Mouse (Mus musculus) gastrocnemius, adult 2 months (tissue): ENCODE results near the gene Ssh2. TPM values are rescaled to one million over a fixed set of nuclear protein-coding genes. Genes with fewer than 3 reads are reported as not detected.
A peak's percentile ranks its signal among the peaks of the same experiment; 100 is the strongest.
"Not testable (repeated sequence)": the region's sequence is repeated elsewhere in the genome, so short reads cannot be mapped to it uniquely, and the experiment has no call there.

ENCODE experiments used
- DNase-seq: peaks from one replicate; pipeline ENCODE4 v3.0.0; 2022
- H3K27ac ChIP-seq: fragments of 200-600 bp; 2 replicates; pipeline ENCODE4 v1.8.1; 2022; ENCODE audit warnings: mild to moderate bottlenecking
- H3K4me3 ChIP-seq: fragments of 200-600 bp; 2 replicates; pipeline ENCODE4 v1.8.1; 2022; ENCODE audit warnings: mild to moderate bottlenecking, moderate library complexity
- CTCF ChIP-seq: fragments of 200-600 bp; IDR thresholded peaks from 2 replicates; pipeline ENCODE4 v1.8.1; 2022; ENCODE audit warnings: antibody characterized with exemption, mild to moderate bottlenecking, moderate library complexity
- intact Hi-C: fragments of 180-260 bp; cut with DNase I; formaldehyde crosslinking; loops from one replicate; pipeline ENCODE4 v1.15.1; 2025
- total RNA-seq, 2 experiments: library from RNA; stranded (reverse); gene quantifications; 2 replicates each; pipeline ENCODE4 v1.2.3; 2021

The Ssh2 gene
- total RNA-seq, 2 experiments from 2014 or later = 40.3 to 55.3 TPM

GRCm38 (mm10) chr11:77240466-77241246, 24.6 kb downstream of the Ssh2 start:
- intact Hi-C loops = no loop called here
- Histone ChIP-seq H3K27ac (no peak overlapping the region), H3K4me3 (no peak overlapping the region)
- DNase-seq = no peak
- no peak for TF ChIP-seq CTCF

- intact Hi-C loops = no loop called here
- Histone ChIP-seq H3K4me3 (no peak overlapping the region), H3K27ac (no peak overlapping the region)
- TF ChIP-seq CTCF = no peak
- DNase-seq = no peak
Observed at GRCm38 (mm10) chr11:77242912-77243311, 26.8 kb downstream of the Ssh2 start.

GRCm38 (mm10) chr11:77252826-77253225, 36.7 kb downstream of the Ssh2 start:
- intact Hi-C loops = no loop called here
- no peak for DNase-seq
- TF ChIP-seq CTCF = no peak
- Histone ChIP-seq H3K4me3 (no peak overlapping the region), H3K27ac (peak overlapping the region; percentile 67)

GRCm38 (mm10) chr11:77259441-77259840, 43.4 kb downstream of the Ssh2 start:
- intact Hi-C loops = no loop called here
- no peak for TF ChIP-seq CTCF
- Histone ChIP-seq H3K27ac (peak overlapping the region; percentile 83), H3K4me3 (no peak overlapping the region)
- no peak for DNase-seq

GRCm38 (mm10) chr11:77267401-77267800, 51.3 kb downstream of the Ssh2 start:
- intact Hi-C loops = no loop called here
- no peak overlapping the region for H3K27ac ChIP-seq
- DNase-seq = no peak

GRCm38 (mm10) chr11:77276000-77276399, 59.9 kb downstream of the Ssh2 start:
- no peak for DNase-seq
- no peak for TF ChIP-seq CTCF
- Histone ChIP-seq H3K4me3 (no peak overlapping the region), H3K27ac (no peak overlapping the region)
- intact Hi-C loops = no loop called here

More at GRCm38 (mm10) chr11:77267401-77267800, 51.3 kb downstream of the Ssh2 start:
- TF ChIP-seq CTCF = no peak
- no peak overlapping the region for H3K4me3 ChIP-seq

- H3K4me3 ChIP-seq, H3K27ac ChIP-seq, DNase-seq, intact Hi-C loops: not testable (repeated sequence)
Observed at GRCm38 (mm10) chr11:77278538-77278937, 62.5 kb downstream of the Ssh2 start.

GRCm38 (mm10) chr11:77280219-77280618, 64.1 kb downstream of the Ssh2 start:
- H3K4me3 ChIP-seq = no peak overlapping the region
- intact Hi-C loops = no loop called here
- H3K27ac ChIP-seq = no peak overlapping the region
- no peak for TF ChIP-seq CTCF
- DNase-seq = no peak

- no peak overlapping the region for H3K4me3 ChIP-seq
- intact Hi-C loops = no loop called here
- no peak for DNase-seq
- no peak overlapping the region for H3K27ac ChIP-seq
- no peak for TF ChIP-seq CTCF
Observed at GRCm38 (mm10) chr11:77291447-77291846, 75.4 kb downstream of the Ssh2 start.

GRCm38 (mm10) chr11:77293673-77294072, 77.6 kb downstream of the Ssh2 start:
- H3K4me3 ChIP-seq, H3K27ac ChIP-seq, DNase-seq, intact Hi-C loops: not testable (repeated sequence)

- no peak for TF ChIP-seq CTCF
- Histone ChIP-seq H3K27ac (no peak overlapping the region), H3K4me3 (no peak overlapping the region)
- no peak for DNase-seq
- intact Hi-C loops = no loop called here
Observed at GRCm38 (mm10) chr11:77297246-77297645, 81.2 kb downstream of the Ssh2 start.

GRCm38 (mm10) chr11:77307205-77307604, 91.1 kb downstream of the Ssh2 start:
- Histone ChIP-seq H3K4me3 (no peak overlapping the region), H3K27ac (no peak overlapping the region)
- no peak for TF ChIP-seq CTCF
- intact Hi-C loops = no loop called here
- no peak for DNase-seq

- intact Hi-C loops = loop anchor here (1.0 kb wide), 2 partner anchors 92 to 208 kb away; partner anchors contain the start of gene Ssh2
- H3K27ac ChIP-seq = no peak overlapping the region
- no peak for DNase-seq
- peak; percentile 81 for TF ChIP-seq CTCF
- H3K4me3 ChIP-seq = no peak overlapping the region
Observed at GRCm38 (mm10) chr11:77308533-77308932, 92.4 kb downstream of the Ssh2 start.
